Mouse (Mus musculus): ENCODE measurements around the gene Tmco1. TPM values are rescaled to one million over a fixed set of nuclear protein-coding genes. Genes with fewer than 3 reads are reported as not detected.

The Tmco1 gene
- polyA plus RNA-seq, 1 experiment from 2014 or later = 76.4 TPM

DNA sequence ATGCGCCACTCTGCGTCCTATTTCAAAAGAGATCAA lies 23.0 kb upstream of the Tmco1 start, which contains the start of gene Uck2:
TSS of gene Uck2 (minus strand) at position 1 of the 36 bp plus-strand sequence.
- Histone ChIP-seq H3K36me3 (no peaks in the 10 kb centered on the region), H3K4me2 (replicated peaks) (peak within 1 kb of the TSS; percentile 73), H3K27ac (peak within 1 kb of the TSS; percentile 96), H3K4me3 (peak within 1 kb of the TSS; percentile 89), H3K27me3 (0 out of 2 replicates have a peak, but pooled peaks cover 4% of the 10 kb centered on the region), H3K4me1 (peaks cover 38% of the 10 kb centered on the region), H3K9ac (peak within 1 kb of the TSS; percentile 95), H3K9me3 (replicated peaks) (no peaks in the 10 kb centered on the region)
- ATAC-seq (ENCODE audit: low FRiP score) = no peak
- 0% methylated on average over 2 of the region's 2 CpGs for WGBS

DNA sequence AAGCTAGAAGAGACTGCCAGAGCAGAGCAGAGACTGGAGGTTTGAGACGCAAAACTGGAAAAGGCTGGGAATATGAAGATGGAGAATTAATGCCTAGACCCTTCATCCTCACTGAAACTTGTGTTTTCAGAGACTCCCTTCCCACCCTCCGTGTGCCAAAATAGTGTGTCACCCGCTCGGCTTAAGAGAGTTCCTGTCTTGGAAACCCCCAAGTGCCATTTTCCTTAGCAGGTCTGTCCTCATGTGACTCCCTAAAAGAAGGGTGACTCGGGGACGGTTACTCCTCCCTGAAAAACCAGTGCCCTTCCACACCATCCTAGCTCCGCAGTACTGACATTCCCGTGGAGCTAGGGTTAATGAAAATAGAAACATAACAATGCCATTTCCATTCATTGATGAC lies 22.8 kb upstream of the Tmco1 start:
- Histone ChIP-seq H3K4me2 (replicated peaks) (peak overlapping the region; percentile 73), H3K4me3 (peak overlapping the region; percentile 89), H3K27ac (peak overlapping the region; percentile 96), H3K27me3 (0 out of 2 replicates have a peak, but pooled peaks cover 4% of the 10 kb centered on the region), H3K9me3 (replicated peaks) (no peaks in the 10 kb centered on the region), H3K4me1 (peaks cover 40% of the 10 kb centered on the region), H3K9ac (peak overlapping the region; percentile 95), H3K36me3 (no peaks in the 10 kb centered on the region)
- 1% methylated on average over 8 of the region's 8 CpGs for WGBS
- no peak; the same call in 1 of the 2 replicates for ATAC-seq (ENCODE audit: low FRiP score)

DNA sequence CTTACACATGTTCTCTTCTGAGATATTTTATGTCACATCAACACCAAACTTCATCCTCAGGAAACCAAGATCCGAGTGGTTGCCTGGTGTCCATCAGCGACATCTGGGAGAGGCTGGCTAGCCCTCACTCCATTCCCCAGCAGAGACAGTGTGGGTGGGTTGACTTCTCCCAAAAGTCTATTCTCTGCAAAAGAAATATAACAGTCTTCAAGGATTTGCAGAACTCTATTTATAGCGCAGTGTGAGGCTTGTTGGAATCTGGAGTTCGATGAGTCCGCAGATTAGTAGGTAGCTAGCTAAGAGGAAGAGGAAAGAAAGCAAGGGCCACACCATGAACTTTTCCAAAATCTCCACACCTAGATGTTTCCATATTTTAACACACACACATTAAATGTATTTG lies 21.0 kb upstream of the Tmco1 start:
- ATAC-seq (ENCODE audit: low FRiP score) = no peak
- Histone ChIP-seq H3K4me3 (no peak overlapping the region), H3K9ac (no peak overlapping the region), H3K9me3 (replicated peaks) (no peaks in the 10 kb centered on the region), H3K27me3 (0 out of 2 replicates have a peak, but pooled peaks cover 4% of the 10 kb centered on the region), H3K4me2 (replicated peaks) (no peak overlapping the region), H3K27ac (no peak overlapping the region), H3K36me3 (no peaks in the 10 kb centered on the region), H3K4me1 (peaks cover 32% of the 10 kb centered on the region)
- 92% methylated on average over 5 of the region's 5 CpGs for WGBS

DNA sequence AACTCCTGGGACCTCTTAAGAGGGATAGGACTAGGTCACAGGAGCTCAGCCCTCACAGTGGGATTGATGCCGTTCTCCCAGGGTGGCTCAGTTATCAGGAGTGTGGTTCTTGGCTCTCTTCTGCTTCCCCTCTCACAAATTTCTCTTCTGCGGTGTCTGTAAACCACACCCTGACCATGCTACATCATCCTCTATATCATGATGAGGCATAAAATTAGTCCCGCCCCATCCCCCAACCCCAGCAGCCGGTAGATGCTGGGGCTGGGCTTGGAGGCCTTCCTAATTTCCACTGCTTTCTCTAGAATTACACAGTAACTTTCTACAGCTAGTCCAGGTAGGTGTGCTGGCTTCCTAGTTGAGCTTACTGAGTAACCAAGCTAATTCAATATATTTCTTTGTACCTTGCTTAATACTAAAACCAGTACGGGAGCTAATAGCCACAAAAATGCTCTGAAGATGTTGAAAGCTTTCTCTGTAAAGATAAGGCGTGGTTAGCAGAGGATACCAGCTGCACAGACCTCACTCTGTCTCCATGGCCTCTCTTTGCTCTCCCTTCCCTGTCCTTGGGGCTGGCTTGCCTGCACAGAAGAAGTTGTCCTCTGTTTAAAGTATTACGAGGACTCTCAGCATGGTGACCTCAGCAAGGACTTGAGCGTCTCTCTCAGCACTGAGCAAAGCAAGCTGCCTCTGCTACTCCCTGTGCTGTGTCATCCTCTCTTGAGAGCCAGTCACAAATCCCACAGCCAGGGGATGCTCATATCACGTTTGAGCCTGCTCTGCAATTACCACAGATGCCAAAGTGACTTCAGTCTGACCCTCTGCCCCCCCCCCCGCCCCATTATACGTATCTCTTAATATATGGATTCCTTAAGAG lies 19.3 kb upstream of the Tmco1 start:
- WGBS = 49% methylated on average over 11 of the region's 11 CpGs
- no peak for ATAC-seq (ENCODE audit: low FRiP score)
- no peak overlapping the region for H3K4me3 ChIP-seq
- no peak overlapping the region for H3K9ac ChIP-seq
- no peak overlapping the region for H3K4me2 ChIP-seq (replicated peaks)
- H3K36me3 ChIP-seq = no peaks in the 10 kb centered on the region
- peaks cover 20% of the 10 kb centered on the region for H3K4me1 ChIP-seq
- no peak overlapping the region for H3K27ac ChIP-seq
- 0 out of 2 replicates have a peak, but pooled peaks cover 4% of the 10 kb centered on the region for H3K27me3 ChIP-seq
- no peaks in the 10 kb centered on the region for H3K9me3 ChIP-seq (replicated peaks)

DNA sequence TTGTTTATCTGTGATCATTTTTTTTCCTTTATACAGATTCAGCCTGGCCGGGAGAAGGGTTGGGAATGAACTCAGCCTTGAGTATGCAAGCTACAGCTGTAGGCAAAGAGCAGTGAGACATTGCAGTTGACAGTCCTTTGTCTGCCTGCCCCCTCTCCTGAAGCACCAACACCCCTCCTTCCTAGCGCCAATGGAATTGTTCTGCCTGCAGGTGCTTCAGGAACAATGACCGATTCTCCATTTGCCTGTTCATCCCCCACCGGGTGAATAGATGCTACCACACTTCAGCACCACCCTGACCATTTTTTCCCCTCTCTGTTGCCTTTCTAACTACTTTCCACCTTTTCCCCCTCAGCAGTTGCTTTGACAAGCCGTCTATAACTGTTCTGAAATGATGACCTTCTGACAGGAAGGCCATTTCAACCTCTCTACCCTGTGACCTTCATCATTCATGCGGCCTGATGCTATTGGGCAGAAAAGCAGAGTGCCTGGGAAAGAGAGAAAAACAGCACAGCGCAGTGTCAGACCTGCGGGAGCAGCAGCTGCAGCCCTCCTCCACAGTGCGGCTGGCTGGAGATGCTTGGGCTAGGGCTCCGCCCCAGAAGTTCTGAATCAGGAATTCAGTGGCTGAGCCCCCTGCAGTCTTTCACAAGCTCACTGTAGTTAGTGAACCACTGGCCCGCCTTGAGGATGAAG lies 18.5 kb upstream of the Tmco1 start:
- H3K36me3 ChIP-seq = no peaks in the 10 kb centered on the region
- H3K27me3 ChIP-seq = 0 out of 2 replicates have a peak, but pooled peaks cover 4% of the 10 kb centered on the region
- no peak overlapping the region for H3K4me3 ChIP-seq
- peak; percentile 54 for ATAC-seq (ENCODE audit: low FRiP score)
- WGBS = 3% methylated on average over 11 of the region's 11 CpGs
- H3K4me1 ChIP-seq = peaks cover 20% of the 10 kb centered on the region
- 0 out of 2 replicates have a peak overlapping the region, but pooled peaks have one; percentile 52 for H3K27ac ChIP-seq
- H3K9ac ChIP-seq = peak overlapping the region; percentile 41
- H3K4me2 ChIP-seq (replicated peaks) = peak overlapping the region; percentile 33
- no peaks in the 10 kb centered on the region for H3K9me3 ChIP-seq (replicated peaks)

DNA sequence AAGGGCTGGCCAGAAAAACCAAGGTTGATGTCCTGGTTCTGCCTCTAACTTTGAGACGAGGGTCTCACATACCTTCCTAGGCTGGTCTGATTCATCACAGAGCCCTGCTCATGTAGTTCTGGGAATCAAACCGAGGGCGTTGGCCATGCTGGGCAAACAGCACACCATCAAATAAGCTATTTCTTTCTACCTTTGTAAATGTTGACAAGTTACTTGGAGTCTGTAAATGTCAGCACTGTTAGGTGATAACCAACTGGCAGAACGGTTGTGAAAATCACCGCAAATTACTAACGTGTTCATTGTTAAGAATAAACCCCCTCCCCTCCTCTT lies 17.9 kb upstream of the Tmco1 start:
- 38% methylated on average over 6 of the region's 6 CpGs for WGBS
- H3K4me3 ChIP-seq = no peak overlapping the region
- no peak overlapping the region for H3K27ac ChIP-seq

DNA sequence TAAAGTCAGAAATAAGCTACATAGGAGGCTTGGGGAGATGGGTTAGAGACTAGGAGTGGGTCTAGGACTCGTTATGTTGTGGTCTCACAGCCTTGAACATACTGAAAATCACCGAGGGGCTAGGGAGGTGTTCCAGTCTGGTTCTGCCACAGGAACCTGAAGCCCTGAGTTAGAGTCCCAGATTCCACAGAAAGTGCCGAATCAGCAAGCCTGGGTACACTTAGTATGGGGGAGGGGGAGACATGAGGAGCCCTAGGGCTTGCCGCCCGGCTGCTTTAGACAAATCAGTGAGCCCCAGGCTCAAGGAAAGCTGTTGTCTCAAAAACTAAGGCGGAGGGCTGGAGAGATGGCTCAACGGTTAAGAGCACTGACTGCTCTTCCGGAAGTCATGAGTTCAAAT lies 16.6 kb upstream of the Tmco1 start:
- no peak overlapping the region for H3K4me2 ChIP-seq (replicated peaks)
- no peak overlapping the region for H3K4me3 ChIP-seq
- WGBS = 74% methylated on average over 8 of the region's 8 CpGs
- no peaks in the 10 kb centered on the region for H3K36me3 ChIP-seq
- peaks cover 15% of the 10 kb centered on the region for H3K4me1 ChIP-seq
- ATAC-seq (ENCODE audit: low FRiP score) = no peak
- no peak overlapping the region for H3K27ac ChIP-seq
- H3K27me3 ChIP-seq = 0 out of 2 replicates have a peak, but pooled peaks cover 4% of the 10 kb centered on the region
- no peaks in the 10 kb centered on the region for H3K9me3 ChIP-seq (replicated peaks)
- H3K9ac ChIP-seq = no peak overlapping the region

More for the DNA sequence above, 17.9 kb upstream of the Tmco1 start:
- H3K4me2 ChIP-seq (replicated peaks) = peak overlapping the region; percentile 33; the same call in 1 of the 2 replicates
- peak; percentile 17; the same call in 1 of the 2 replicates for ATAC-seq (ENCODE audit: low FRiP score)
- peaks cover 20% of the 10 kb centered on the region for H3K4me1 ChIP-seq
- no peaks in the 10 kb centered on the region for H3K36me3 ChIP-seq
- H3K9me3 ChIP-seq (replicated peaks) = no peaks in the 10 kb centered on the region
- H3K27me3 ChIP-seq = 0 out of 2 replicates have a peak, but pooled peaks cover 4% of the 10 kb centered on the region
- peak overlapping the region; percentile 41; the same call in 1 of the 2 replicates for H3K9ac ChIP-seq

DNA sequence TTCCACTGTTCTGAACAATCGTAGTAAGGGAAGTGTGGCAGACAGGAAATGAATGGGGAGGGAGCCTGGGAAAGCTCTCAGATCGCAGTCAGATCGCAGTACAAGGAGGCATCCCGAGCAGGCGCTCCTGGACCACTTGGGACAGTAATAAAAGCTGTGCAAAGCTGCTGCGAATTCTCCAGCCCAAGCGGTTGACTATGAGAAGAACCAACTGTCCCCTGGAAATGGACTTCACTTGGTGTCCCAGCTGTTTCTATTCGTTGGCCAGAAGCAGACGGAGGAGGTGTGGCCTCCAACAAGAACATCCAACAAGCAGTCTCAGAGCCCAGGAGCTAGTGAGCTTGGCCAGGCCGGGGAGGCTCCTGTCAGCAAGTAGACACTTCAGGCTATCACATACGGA lies 15.7 kb upstream of the Tmco1 start:
- 0 out of 2 replicates have a peak, but pooled peaks cover 4% of the 10 kb centered on the region for H3K27me3 ChIP-seq
- no peaks in the 10 kb centered on the region for H3K36me3 ChIP-seq
- no peak overlapping the region for H3K9ac ChIP-seq
- peaks cover 15% of the 10 kb centered on the region for H3K4me1 ChIP-seq
- no peak overlapping the region for H3K27ac ChIP-seq
- no peak overlapping the region for H3K4me2 ChIP-seq (replicated peaks)
- H3K4me3 ChIP-seq = no peak overlapping the region
- no peak for ATAC-seq (ENCODE audit: low FRiP score)
- no peaks in the 10 kb centered on the region for H3K9me3 ChIP-seq (replicated peaks)
- WGBS = 50% methylated on average over 11 of the region's 11 CpGs

DNA sequence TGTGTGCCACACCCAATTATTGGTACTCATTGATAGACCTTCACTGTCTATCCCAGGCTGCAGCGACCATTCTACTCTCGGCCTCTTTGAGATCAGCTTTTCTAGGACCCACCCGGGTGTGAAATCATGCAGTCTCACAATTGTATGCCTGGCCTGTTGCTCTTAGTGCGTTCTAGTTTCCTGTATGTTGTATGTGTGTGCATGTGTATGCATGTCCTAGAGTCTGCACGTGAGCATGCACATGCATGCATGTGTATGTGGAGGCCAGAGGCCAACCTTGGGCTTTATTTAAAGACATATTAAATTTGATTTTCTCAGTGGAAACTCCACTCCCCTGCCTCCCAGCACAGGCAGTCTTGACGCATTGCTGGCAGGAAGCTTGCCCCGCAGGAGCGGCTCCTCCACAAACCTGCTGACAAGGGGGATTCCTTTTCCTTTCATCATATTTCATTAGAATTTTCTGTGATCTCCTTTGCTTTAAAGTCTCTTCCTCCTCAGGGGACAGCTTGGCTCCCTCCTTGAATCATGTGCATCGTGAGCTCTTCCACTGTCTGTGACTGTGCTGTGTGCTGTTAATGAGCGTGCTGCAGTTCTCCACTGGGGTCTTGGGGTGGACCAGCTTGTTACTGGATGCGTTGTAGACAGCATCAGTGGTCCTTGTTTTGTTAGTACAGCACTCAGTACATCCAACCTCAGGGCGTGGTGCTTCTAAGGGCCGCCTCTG lies 12.3 kb upstream of the Tmco1 start:
- no peak for ATAC-seq (ENCODE audit: low FRiP score)

DNA sequence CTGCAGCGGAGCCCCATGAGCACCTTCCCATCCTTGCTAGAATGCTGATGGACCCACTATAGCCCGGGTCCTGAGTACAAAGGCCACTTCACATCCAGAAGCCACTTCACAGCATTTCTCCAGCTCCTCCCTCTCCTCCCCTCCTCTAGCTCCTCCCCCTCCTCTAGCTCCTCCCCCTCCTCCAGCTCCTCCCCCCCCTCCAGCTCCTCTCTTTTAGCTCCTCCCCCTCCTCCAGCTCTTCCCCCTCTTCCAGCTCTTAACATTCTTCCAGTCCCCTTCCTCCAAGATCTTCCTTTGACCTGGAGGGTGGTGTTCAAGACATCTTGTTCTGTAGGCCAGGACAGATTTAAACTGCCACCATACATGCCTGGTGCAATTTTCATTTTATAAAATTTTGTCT lies 8.1 kb upstream of the Tmco1 start:
- H3K9me3 ChIP-seq (replicated peaks) = no peaks in the 10 kb centered on the region
- no peaks in the 10 kb centered on the region for H3K4me1 ChIP-seq
- H3K36me3 ChIP-seq = no peaks in the 10 kb centered on the region
- 91% methylated on average over 2 of the region's 2 CpGs for WGBS
- H3K27ac ChIP-seq = no peak overlapping the region
- ATAC-seq (ENCODE audit: low FRiP score) = no peak
- no peak overlapping the region for H3K4me3 ChIP-seq
- no peaks in the 10 kb centered on the region for H3K27me3 ChIP-seq
- H3K9ac ChIP-seq = no peak overlapping the region
- no peak overlapping the region for H3K4me2 ChIP-seq (replicated peaks)

More for the DNA sequence above, 12.3 kb upstream of the Tmco1 start:
- WGBS = 58% methylated on average over 13 of the region's 13 CpGs
- H3K4me1 ChIP-seq = no peaks in the 10 kb centered on the region
- no peak overlapping the region for H3K4me3 ChIP-seq
- H3K9ac ChIP-seq = no peak overlapping the region
- H3K36me3 ChIP-seq = no peaks in the 10 kb centered on the region
- H3K27ac ChIP-seq = no peak overlapping the region
- H3K27me3 ChIP-seq = no peaks in the 10 kb centered on the region
- H3K4me2 ChIP-seq (replicated peaks) = no peak overlapping the region
- H3K9me3 ChIP-seq (replicated peaks) = no peaks in the 10 kb centered on the region

DNA sequence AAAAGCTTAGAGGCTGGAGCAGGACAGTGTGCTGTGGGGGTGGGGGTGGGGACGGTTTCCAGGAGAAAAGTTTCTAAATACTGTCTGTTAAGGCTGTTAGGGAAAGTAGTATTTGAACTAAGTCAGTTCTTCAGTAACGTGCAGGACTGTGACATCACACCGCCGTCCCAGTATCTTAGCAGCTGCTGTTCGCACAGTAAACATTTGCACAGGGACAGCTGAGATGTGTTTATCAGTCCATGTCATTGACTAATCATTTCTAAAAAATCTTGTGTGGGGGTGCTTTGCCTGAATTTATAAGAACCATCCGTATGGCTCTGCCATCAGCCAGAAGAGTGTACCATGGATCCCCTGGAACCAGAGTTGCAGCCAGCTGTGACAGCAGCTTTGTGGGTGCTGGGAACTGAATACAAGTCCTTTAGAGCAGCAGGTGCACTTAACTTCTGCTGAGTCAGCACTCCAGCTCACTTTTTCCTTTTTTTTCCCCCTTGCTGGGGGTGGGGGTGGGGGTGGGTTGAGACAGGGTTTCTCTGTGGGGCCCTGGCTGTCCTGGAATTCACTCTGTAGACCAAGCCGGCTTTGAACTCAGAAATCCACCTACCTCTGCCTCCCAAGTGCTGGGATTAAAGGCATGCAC lies 2.6 kb upstream of the Tmco1 start:
- ATAC-seq (ENCODE audit: low FRiP score) = no peak
- 66% methylated on average over 7 of the region's 7 CpGs for WGBS
- no peak overlapping the region for H3K4me3 ChIP-seq

More for the DNA sequence above, 2.6 kb upstream of the Tmco1 start:
- no peak overlapping the region for H3K9ac ChIP-seq
- no peak overlapping the region for H3K4me2 ChIP-seq (replicated peaks)
- H3K27ac ChIP-seq = no peak overlapping the region
- H3K4me1 ChIP-seq = peaks cover 7% of the 10 kb centered on the region
- no peaks in the 10 kb centered on the region for H3K27me3 ChIP-seq
- H3K9me3 ChIP-seq (replicated peaks) = no peaks in the 10 kb centered on the region
- H3K36me3 ChIP-seq = 0 out of 2 replicates have a peak, but pooled peaks cover 2% of the 10 kb centered on the region

All from hindbrain, embryonic 12.5 days (tissue).